Mouse (Mus musculus): ENCODE results near the gene Copz2. TPM values are rescaled to one million over a fixed set of nuclear protein-coding genes. Genes with fewer than 3 reads are reported as not detected.
"Not testable (repeated sequence)": the region's sequence is repeated elsewhere in the genome, so short reads cannot be mapped to it uniquely, and the experiment has no call there.

Gene Copz2
- total RNA-seq, 2 experiments from 2014 or later, result 2.7 to 3.2 TPM

DNA sequence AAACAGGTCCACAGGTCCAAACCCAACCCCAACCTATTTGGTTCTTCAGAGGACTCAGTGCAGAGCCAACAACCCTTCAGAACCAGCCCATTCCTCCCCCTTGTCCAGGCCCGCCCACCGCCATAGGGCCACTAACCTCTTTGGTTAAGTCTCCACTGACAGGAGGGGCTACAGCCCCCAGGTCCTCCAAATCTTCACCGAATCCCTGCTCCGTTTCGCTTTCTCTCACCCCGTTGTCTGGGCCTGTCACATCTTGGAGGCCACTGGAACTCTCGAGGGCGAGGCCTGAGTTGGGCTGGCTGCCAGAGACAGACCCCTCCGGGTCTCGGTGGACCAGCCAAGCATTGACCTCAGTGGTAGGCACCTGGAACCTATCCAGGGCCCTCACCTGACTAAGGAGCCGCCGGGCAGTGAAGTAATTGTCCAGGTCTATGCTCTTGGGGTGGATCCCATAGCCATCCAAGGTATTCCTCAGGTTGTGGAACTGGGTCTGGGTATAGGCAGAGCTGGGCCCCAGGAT is 22.5 kb upstream of the Copz2 start:
- intact Hi-C loops (cut with DNase I), result loop anchor here (5.0 kb wide), 1 partner anchor 40 kb away; the partner anchor contains the start of gene Cbx1
- no peak for DNase-seq (ENCODE audit: low spot score in 2 of 2)

DNA sequence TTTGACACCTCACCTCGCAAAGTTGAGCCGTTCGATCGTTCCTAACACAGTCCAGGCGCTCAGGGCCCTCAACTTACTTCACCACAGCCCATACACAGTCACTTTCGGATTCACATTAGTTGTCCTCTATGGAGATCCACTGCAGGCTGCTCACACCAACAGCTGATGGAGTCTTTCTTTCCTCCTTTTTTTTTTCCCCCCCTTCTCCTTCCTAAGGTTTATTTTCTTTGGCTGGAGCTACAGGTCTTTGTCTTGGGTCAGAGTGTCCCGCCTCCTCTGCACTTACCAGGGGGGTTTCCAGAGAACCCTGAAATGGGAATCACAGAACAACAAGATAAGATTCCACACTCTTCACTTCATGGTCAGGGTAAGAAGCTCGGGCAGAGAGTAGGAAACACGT is 21.8 kb upstream of the Copz2 start:
- DNase-seq (ENCODE audit: low spot score in 2 of 2), result no peak
- intact Hi-C loops (cut with DNase I), result loop anchor here (5.0 kb wide), 1 partner anchor 41 kb away; the partner anchor contains the start of gene Cbx1

GRCm38 (mm10) chr11:96828881-96829280 is 20.8 kb upstream of the Copz2 start:
- intact Hi-C loops (cut with DNase I), result loop anchor here (5.0 kb wide), 1 partner anchor 42 kb away; the partner anchor contains the start of gene Cbx1

GRCm38 (mm10) chr11:96829403-96829812 is 20.3 kb upstream of the Copz2 start:
- intact Hi-C loops (cut with DNase I), result loop anchor here (5.0 kb wide), 1 partner anchor 42 kb away; the partner anchor contains the start of gene Cbx1
- peak; percentile 44 to 60 for DNase-seq (ENCODE audit: low spot score in 2 of 2)

More at GRCm38 (mm10) chr11:96828881-96829280, 20.8 kb upstream of the Copz2 start:
- DNase-seq (ENCODE audit: low spot score in 2 of 2), result no peak

- DNase-seq (ENCODE audit: low spot score in 2 of 2), result peak; percentile 99 to 100
- intact Hi-C loops (cut with DNase I), result loop anchor here (5.0 kb wide), 1 partner anchor 43 kb away; the partner anchor contains the start of gene Cbx1
Observed at GRCm38 (mm10) chr11:96829813-96830538, 19.7 kb upstream of the Copz2 start, which contains the start of gene Nfe2l1. Nfe2l1 (minus strand) TSS chr11:96829968.

DNA sequence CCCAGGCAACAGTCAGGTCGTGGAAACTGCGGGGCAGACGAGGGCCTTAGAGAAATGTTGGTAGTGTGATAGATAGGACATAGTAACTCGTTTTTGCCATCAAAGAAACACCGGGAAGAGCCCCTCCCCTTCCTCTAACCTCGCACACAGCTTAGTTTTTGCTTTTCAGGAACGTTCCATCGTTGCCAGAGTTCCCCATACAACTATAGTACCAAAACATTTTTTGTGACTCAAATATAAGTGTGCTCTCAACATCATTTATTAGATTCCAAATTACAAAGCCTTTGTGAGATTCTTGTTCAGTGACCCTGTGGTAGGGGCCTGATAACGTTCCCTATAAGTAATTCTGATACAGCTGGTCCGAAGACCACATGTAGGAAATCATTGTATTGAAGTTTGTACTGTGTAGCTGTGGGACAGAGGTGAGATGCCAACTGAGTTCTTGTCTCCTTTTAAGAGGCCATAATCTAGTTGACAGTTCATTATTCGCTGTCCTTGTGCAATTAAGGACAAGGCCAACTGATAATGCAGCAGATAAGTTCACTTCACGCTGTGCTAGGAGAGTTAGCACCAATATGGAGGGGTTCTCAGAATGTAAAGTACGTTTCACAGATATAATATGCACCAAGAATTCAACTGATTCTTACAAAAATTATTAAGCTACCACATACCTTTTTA is 19.0 kb upstream of the Copz2 start:
- intact Hi-C loops (cut with DNase I), result no loop called here

DNA sequence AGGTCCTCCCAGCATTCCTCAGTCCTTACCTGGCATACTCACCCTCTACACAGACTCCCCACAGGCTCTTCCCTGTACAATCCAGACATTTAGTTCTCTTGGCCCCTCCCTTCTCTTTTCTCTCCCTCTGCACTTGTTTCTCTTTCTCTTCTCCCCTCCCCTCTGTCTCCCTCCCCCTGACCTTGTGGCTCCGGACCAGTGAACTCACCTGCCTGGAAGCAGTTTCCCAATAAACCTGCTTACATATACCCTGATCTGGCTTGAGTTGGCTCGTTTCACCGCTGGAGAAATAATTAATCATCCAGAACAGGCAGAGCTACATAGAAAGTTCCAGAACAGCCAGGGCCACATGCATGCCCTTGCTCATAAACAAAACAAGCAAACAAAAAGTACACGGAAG is 18.2 kb upstream of the Copz2 start:
- no peak for DNase-seq (ENCODE audit: low spot score in 2 of 2)
- intact Hi-C loops (cut with DNase I), result no loop called here

More for the DNA sequence above, 19.0 kb upstream of the Copz2 start:
- no peak for DNase-seq (ENCODE audit: low spot score in 2 of 2)

DNA sequence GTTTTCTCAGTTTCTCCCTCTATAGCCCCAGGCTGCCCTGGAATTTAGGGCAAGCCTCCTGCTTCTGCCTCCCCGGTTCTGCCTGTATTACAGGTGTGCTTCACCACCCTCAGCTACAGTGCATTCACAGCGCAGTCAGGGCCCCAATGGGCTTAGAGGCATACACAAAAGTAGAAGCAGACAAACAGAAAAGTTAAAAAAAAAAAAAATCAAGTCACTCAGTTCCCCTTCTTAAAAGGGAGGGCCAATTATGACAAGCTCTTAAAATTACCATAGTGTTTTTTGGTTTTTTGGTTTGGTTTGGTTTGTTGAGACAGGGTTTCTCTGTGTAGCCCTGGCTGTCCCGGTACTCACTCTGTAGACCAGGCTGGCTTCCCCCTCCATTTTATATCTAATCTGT is 17.1 kb upstream of the Copz2 start:
- no peak for DNase-seq (ENCODE audit: low spot score in 2 of 2)
- intact Hi-C loops (cut with DNase I), result no loop called here

- DNase-seq (ENCODE audit: low spot score in 2 of 2), result no peak
- intact Hi-C loops (cut with DNase I), result no loop called here
Observed at GRCm38 (mm10) chr11:96832973-96833372, 16.7 kb upstream of the Copz2 start.

DNA sequence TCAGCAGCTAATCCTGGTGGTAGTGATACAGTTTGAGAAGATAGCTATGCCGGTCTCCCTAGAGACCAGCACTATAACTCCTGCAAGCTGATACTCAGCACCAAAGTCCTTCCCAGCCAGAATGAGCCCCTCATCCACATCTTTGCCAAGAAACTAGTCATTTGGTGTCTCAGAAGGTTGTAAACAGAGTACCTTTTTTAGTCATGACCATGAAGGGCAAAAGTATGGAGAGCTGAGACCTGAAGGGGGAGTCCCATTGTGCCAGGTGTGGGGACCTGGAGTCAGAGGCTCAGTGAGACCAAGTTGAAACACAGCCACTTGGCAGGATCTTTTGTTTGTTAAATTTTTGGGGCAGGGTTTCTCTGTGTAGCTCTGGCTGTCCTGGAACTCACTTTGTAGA is 15.5 kb upstream of the Copz2 start:
- intact Hi-C loops (cut with DNase I), result no loop called here
- DNase-seq (ENCODE audit: low spot score in 2 of 2), result no peak

DNA sequence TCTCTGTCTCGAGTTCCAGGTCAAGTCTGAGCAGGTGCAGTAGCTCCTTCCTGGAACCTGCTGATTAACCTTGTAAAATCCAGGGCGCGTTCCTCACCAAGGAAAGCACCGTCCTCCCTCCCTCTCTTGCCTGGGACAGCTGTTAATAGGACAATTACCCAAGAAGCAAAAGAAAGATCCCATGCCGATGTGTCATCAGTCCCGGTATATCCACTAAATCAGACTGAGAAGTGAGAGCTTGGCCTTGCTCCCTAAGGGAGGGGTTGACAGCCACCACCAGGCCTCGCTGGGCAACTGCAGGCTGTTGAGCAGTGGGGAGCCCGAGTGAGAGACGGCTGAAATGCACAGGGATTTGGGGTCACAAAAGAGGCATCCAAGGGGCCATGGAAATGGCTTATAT is 12.4 kb upstream of the Copz2 start:
- DNase-seq (ENCODE audit: low spot score in 2 of 2), result no peak
- intact Hi-C loops (cut with DNase I), result no loop called here

DNA sequence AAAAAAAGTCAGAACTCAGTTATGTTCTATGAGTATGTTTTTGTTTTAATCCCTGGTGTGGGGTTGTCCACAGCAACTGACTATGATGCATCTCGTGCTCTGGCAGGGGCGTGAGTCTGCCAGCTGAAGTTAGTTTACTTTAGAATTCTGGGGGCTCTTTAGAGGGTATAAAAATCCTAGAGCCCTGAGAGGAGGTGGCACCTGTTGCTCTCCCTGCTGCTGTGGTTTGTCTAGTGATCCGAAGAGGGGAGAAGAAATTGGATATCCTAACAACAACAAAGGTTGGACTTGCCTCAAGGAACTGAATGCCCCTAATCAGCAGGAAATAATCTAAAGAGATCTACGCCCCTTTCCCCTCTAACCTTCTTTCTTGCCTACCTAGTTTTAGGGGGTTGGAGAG is 11.3 kb upstream of the Copz2 start:
- DNase-seq (ENCODE audit: low spot score in 2 of 2), result no peak
- intact Hi-C loops (cut with DNase I), result no loop called here

DNA sequence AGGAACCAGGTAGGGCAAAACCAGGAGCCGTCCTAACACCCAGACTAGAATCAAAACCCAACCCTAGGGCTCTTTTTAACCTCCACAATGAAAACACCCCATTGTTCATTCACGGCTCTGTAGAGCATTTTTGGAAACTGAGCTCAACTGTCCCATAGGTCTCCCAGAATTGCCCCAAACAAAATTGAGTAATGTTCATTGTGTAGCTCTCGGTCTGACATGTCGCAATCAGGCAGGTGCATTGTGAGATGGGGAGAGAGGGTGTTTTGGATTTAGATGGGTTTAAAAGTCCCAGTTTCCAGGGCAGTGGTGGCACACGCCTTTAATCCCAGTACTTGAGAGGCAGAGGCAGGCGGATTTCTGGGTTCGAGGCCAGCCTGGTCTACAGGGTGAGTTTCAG is 10.2 kb upstream of the Copz2 start:
- intact Hi-C loops (cut with DNase I), result no loop called here
- DNase-seq (ENCODE audit: low spot score in 2 of 2), result no peak

GRCm38 (mm10) chr11:96839877-96840276 is 9.8 kb upstream of the Copz2 start:
- intact Hi-C loops (cut with DNase I), result no loop called here
- DNase-seq (ENCODE audit: low spot score in 2 of 2), result no peak

GRCm38 (mm10) chr11:96840290-96840689 is 9.4 kb upstream of the Copz2 start:
- peak; percentile 56 to 86 for DNase-seq (ENCODE audit: low spot score in 2 of 2)
- intact Hi-C loops (cut with DNase I), result no loop called here

DNA sequence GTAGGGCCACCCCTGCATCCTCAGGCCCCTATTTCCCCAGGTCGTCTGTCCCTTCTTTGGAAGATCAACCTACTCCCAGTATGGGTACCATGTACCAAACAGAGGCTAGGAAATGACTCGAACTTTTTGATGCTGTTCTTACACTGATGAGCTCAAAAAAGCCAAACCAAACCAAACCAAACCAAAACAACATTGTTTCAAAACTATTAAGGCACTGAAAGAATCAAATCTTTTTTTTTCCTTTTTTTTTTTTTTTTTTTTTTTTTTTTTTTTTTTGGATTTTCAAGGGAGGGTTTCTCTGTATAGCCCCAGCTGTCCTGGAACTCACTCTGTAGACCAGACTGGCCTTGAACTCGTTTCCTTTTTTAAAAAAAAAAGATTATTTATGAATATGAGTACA is 6.0 kb upstream of the Copz2 start:
- intact Hi-C loops (cut with DNase I), result loop anchor here (2.0 kb wide), 1 partner anchor 37 kb away; no protein-coding TSS in a partner anchor
- DNase-seq (ENCODE audit: low spot score in 2 of 2), result no peak

DNA sequence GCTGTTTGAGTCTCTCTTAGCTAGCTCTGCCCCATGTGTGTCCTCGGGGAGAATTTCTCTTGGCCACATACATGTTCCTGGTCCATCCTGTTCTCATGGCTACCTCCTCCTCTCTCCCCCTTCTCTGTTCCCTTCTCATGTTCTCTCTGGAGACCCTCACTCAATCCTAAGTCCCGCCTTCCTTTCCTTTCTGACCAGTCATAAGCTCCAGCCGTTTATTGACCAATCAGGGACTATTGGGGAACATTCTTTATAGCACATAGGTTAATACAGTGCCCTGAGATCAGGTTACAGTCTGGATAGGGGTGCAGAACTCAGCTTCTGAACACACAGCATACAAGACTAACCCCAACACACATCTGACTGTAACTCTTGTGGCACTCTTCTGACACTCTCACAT is 2.4 kb upstream of the Copz2 start:
- intact Hi-C loops (cut with DNase I), result no loop called here
- DNase-seq (ENCODE audit: low spot score in 2 of 2), result no peak

DNA sequence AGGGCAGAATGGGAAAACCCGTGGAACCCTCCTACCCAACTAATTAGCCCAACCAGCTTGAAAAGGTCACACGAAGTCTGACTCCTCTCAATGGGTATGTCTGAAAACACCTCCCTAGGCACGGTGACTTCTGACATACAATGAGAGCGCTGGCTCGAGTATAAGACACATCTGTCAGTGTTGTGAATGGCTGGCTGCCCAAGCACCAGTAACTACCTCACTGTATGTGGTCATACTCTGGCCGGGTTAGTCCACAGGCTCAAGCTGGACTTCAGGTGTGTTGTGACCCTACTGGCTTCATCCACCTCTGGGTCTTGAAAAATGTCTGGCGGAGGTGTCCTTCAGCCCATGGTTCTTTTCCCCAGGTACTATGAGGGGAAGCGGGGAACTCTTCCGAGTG is 976 bp upstream of the Copz2 start:
- no peak for DNase-seq (ENCODE audit: low spot score in 2 of 2)
- intact Hi-C loops (cut with DNase I), result no loop called here

GRCm38 (mm10) chr11:96849145-96849544 is 525 bp upstream of the Copz2 start:
- intact Hi-C loops (cut with DNase I); DNase-seq (ENCODE audit: low spot score in 2 of 2): not testable (repeated sequence)

DNA sequence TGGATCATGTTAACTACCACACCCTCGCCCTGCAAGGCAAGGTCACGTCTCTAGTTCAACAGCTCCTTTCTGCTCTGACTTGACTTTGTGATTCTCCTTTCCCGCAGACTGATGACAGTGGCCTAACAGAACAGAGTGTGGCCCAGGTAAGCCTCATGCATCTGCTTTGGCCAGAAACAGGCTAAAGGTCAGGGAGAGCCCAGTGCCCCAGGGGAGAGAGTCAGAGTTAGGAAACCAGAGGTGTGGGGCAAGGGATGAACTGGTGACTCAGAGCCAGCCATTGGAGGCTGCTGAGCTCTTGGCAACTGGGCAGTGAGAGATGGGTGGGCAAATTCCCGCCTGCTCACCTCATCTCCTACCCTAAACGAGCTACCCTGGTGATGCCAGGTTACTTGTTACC is 7.8 kb downstream of the Copz2 start:
- DNase-seq (ENCODE audit: low spot score in 2 of 2), result no peak
- intact Hi-C loops (cut with DNase I), result no loop called here
